Mouse (Mus musculus): ENCODE results near the gene Dnajc7.
"Not testable (repeated sequence)": the region's sequence is repeated elsewhere in the genome, so short reads cannot be mapped to it uniquely, and the experiment has no call there.

The Dnajc7 gene

DNA sequence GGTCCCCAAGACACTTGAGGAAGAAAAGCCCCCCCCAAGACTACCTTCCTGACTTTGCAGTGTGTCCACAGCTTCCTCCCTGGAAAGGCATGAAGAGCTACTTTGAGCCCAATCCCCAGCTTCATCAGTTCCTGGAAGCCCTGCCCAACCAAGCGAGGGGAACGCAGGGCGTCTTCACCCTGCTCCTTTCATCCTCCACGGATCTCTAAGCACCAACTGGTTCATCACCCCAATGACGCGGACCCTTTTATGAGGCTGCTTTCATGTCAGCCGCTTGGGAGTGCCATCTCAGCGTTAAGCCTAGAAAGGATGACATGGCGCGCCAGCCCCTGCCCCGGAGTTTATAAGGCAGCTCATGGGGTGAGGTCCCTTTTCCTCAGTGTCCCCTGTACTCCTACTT, at the start of gene Dnajc7:
Dnajc7 (minus strand) TSS at position 187 of the 400 bp plus-strand sequence.
- no peak for DNase-seq

DNA sequence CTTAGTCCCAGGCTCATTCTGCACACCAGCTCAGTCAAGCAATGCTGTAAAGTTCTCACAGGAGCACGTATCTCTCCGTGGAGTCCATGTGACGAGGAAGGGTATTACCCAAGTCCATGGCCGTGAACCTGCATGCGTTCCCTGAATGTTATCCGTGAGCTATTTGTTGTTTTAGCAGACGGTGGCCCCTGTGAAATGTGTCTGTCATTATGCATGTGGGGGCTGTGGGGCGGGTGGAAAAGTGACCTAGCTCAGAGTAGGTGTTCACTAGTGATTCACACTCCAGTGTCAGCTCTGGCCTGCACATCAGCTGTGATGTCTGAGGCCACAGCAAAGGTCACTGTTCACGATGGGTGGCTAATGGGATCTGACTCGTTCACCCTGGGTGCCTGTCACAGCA, 39.8 kb upstream of the Dnajc7 start:
- DNase-seq: no peak

DNA sequence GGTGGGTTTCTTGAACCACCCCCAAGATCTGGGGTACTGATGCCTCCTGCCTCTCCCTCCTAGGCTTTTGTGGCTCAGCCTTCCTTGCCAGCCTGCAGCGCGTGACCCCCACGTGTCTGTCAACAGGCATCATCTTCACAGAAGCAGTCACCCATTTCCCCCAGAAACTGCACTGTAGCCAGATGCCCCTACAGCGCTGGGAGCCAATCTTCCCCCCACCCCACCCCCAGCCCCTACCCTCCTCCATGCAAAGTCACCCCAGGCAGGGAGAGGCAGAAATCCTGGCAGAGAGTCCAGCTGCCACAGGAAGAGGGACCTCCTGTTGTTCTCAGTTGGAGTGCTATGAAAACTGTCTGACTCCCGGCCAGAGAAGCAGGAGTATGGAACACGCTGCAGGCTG, 36.5 kb upstream of the Dnajc7 start:
- no peak for DNase-seq

DNA sequence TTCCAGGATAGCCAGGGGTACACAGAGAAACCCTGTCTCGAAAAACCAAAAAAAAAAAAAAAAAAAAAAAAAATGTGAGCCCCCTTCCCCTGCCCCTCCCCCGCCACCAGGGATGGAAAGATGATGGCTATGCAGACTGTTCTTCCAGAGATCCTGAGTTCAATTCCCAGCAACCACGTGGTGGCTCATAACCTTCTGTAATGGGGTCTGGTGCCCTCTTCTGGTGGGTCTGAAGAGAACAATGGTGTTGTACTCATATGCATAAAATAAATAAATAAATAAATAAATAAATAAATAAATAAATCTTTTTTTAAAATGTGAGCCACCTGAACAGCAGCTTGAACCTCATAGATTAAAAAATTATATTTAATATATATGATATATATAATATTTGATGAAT, 35.6 kb upstream of the Dnajc7 start:
- DNase-seq: not testable (repeated sequence)

DNA sequence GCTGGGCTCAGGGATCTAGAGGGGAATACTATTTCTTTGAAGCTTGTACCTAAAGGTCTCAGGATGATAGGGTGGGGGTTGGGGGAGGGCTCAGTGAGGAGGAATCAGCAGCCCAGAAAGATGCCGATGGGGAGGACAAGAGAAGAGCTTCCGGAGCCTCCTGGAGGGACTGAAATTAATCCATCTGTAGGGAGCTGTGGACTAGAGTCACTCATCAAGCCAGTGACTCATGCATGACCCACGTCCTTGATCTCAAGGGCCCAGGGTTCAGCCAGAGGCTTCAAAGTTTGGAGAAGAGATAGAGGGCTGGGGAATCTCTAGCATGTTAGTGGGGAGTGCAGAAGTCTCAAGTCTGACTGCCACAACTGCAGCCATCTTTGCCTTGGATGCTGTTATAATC, 31.8 kb upstream of the Dnajc7 start:
- no peak for DNase-seq

DNA sequence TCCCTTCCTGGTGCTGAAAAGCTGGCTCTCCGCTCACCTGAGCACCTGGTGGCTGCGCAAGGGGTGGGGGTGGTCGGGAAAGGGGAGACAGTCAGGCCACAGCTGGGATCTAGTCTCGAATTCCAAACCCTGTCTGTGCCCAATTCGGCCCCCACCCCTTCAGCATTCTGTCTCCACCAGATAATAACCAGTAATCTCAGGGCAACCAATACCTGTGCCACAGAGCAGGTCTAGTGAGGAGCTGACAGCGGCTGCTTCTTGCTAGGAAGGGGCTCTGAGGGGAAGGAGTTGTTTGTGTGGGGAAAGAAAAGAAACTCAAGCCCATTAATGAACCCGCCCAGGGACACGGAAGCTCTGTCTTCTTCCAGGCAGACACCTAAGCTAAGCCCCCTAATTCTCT, 31.2 kb upstream of the Dnajc7 start:
- no peak for DNase-seq

DNA sequence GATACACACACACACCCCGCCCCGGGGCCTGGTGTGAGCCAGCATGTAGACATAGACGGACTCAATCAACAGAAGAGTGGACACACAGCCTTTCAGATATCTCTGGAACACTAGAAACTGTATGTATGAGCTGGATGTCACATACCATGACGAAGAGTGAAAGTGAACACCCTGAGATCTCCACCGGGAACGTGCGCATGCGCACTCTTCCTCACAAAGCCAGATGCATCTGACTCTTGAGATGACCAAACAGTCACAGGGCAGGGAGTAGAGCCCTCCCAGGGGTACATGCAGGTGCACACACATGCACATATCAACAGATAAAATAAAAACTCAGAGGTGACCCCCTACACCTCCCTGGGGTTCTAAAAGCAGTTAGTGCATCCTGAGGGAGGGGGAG, 28.4 kb upstream of the Dnajc7 start:
- DNase-seq: no peak

DNA sequence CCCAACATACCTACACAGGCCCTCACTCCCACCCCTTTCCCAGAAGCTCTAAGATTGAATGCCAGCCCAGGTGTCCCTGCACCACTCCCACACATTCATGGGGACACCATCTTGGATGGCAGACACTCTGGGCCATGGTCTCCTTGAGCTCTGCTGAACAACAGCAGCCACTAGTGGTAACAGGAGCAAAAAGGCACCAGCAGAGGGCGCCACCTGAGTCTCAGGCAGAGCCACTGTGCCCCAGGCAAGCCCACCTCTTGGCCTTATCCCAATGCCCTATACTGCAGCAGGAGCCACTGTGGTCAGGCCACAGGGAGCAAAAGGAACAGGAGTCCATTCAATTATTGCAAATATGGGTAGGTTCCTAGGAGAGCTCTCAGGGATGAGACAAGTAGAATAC, 26.3 kb upstream of the Dnajc7 start:
- peak; percentile 66 for DNase-seq

DNA sequence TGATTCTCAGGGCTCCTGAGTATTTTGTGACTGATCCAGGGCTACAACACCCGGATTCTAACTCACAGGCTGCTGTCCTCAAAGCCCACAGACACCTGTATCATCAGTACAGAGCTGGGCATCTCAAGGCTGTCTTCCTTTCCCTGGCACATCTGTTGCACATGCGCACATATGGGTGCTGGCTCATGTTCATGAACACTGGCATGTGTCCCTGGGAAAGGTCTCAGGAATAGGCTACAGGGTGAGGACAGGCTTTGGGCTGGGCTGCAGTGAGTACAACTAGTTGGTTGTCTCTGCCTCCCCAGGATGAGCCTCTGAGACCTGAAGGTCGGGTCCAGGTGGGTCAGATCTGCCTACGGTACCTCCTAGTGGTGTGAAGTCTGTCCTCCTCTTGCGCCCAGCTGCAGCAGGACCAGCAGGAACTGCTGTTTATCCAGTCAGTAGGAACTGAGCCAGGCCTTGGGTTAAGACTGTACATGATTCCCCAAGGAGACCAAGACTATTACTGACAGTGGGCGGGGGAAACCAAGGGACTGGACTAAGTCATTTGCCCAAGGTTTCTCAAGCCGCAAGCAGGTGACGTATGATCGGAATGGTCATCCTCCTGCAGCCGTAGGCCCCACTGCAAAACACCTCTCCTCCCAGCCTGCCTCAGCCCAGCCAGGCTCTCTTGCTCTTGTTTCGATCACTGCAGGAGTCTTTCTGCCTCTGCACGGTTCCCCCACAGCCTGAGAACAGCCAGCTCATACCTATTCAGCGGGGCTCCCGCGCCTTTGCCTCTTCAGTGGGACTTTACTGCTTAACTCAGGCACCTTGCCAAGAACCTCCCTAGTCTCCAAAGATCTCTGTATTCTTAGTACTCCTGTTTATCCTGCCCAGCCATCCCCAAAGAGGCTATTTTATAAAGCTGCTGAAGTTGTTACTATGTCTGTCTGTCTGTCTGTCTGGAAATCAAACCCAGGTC, 23.9 kb upstream of the Dnajc7 start:
- DNase-seq: no peak

DNA sequence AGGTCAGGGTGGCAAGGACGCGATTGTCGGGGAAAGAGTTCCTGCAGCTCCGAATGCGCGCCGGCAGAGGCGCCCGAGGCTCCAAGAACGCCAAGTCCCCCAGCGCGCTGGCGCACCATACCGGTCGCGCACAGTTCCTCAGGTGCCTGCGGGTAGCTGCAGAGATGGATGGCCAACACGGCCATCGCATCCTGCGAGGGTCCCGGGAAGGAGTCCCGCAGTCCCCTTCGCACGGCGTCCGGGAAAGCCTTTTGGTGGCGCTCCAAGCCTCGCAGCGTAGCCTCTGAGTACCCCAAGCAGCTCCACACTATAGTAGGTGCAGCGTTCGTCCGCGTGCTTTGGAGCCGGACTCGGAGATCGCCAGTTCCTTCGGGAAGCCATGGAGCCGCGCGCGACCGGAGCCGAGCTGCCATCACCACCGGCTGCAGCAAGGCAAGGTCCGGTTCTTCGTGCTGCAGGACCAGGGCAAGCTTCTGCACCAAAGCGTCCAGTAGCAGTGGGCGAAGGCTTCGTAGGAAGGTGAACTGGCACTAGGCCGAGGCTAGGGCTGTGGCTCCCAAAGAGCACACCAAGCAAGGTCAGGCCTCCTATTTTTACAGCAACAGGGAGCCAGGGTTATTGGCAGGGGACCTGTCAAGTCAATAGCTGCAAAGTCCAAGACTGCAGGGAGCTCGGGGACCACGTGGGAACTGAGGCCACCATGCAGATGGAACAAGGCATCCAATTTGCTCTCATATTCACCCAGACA, 20.4 kb upstream of the Dnajc7 start:
- no peak for DNase-seq

DNA sequence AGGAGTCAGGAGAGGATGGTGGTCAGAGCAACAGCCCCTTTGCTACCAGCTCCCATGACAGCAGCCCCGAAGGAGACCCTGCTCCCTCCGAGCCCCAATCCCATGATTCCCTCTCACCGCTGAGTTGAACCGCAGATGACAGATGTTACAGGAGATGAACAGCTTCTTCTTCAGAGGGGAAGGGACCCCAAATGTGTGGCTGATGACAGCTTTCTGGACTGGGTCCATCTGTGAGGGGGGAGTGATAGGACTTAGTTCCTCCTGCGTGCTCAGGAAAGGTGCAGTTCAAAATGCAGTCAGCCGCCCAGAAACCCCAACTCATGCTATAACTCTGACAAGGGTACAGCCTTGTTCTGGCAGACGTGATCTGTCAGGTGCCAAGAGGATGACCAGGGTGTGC, 14.6 kb upstream of the Dnajc7 start:
- no peak for DNase-seq

DNA sequence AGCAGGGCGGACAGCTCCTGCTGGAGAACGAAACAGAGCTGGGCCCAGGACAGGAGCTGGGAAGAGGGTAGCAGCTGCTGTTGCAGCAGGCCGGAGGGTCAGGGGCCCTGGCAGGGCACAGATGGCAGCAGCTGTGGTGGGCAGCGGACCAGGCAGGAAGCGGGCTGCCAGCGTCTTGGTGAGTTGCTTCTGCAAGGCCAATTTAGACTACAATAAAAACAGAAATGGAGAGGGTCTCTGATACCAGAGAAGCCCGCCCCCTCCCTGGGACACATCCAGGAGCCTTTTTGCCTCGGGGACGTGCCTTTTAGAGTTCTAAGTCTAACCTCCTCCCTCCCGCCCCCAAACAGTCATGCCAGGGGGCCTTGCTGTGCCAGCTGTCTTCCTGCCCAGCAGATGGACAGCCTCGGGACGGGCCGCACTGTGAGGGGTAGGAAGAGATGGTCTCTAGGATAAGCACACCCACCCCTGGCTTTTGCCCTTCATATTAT, 8.9 kb upstream of the Dnajc7 start:
- no peak for DNase-seq

DNA sequence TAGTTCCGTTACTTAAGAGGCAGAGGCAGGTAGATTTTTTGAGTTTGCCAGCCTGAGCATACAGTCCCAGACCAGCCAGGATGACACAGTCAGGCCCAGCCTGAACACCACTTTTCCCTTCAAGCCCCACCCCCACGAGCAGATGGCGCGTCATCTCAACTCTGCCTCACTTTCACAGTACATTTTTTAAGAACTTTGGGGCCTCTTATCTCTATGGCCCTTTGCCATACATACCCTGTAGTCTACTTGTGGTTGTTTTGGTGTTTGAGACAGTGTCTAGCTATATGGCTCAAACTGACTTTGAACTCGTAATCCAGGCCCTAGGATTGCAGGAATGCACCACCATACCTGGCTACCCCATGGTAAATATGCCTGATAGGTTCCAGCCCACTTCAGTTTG, 8.1 kb upstream of the Dnajc7 start:
- peak; percentile 36 for DNase-seq

DNA sequence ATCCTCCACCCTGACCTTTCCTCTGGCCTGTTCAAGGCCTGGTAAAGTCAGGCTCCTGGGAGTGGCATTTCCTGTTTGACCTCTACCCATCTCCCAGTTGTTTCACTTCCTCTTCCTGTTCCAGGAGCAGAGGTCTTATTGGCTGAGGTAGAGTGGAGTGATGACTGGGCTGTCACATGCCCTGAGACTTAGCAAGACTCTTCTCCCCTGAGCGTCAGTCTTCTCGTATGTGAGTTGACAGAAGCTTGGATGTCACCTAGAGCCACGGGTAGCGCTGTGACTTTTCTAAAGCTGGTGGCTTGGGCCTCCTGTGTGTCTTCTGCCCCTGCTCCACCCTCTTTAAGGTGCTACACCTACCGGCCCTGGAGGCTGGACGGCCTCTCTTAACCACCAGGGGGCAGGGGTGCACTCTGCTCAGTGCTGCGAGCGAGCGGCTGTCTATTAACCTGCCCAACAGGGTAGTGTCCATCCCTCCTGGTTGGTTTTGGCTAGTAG, 6.8 kb upstream of the Dnajc7 start:
- DNase-seq: peak; percentile 86

DNA sequence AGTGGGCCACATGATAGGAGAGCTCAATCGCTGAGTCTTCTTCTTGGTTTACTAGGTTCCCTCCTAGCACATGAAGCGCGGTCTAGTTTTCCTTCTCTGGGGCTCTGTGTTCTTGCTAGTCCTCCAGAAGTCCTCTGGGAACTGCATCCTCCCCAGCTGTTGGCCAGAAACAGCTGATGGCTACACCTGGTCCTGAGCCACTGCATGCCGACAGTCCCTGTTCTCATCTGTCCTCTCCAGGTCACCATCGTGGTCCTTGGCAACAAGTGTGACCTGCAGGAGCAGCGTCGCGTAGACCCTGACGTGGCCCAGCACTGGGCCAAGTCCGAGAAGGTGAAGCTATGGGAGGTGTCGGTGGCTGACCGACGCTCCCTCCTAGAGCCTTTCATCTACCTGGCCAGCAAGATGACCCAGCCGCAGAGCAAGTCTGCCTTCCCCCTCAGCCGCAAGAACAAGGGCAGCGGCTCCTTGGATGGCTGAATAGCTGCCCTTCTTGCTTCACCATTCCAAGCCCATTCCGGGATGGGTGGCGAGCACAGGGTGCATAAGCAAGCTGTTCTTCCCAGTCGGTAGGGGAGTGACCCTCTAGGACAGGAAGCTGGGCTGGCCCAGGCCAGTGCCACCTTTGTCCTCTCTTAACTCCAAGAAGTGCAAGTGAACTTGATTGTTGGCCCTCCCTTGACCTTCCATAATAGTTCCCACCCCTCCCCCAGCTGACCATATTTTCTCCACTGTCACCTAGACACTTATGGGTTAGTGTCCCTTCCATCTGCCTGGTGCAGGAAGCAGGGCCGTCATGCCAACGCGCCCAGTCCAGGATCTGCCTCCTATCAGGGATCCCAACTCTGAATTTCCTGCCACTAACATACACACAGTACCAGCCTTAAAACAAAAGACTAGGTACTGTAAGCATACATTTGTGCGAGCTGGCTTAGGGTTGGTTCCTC, 6.1 kb upstream of the Dnajc7 start:
- DNase-seq: peak; percentile 25

DNA sequence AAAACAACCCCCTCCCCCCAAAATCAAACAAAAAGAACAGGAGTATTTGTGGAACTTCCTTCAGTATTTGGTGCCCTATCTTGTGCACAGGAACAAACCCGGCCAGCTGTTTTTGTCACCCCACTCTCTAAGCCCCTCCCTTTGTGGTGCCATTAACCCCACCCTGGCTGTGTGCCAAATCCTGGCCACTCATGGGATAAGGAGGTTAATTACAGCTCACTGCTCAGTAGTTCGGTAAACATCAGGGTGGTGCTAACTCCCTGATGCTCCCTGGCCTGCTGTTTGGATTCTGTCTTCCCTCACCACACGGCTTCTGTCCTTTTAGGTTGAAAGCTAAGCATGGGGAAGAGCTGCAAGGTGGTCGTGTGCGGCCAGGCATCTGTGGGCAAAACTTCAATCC, 3.9 kb upstream of the Dnajc7 start:
- peak; percentile 74 for DNase-seq

DNA sequence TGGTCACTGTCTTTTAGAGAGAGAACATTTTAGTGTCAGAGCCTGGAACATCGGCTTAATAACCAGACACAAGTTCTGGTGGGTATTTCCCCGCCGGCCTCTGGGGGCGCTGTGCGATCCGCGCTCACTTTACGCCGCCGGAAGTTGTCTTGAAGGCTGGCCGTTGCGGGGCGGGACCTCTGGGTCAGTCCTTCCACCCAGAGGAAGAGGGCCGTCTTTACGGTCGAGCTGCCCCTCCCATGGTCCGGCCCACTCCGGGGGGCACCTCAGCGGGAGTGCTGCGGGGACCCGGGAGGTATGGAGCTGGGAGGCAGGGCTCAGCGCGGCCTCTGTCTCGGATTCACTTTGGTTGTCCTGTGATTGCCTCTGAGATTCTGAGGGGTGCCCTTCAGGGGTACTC, 2.7 kb upstream of the Dnajc7 start:
- peak; percentile 97 for DNase-seq

DNA sequence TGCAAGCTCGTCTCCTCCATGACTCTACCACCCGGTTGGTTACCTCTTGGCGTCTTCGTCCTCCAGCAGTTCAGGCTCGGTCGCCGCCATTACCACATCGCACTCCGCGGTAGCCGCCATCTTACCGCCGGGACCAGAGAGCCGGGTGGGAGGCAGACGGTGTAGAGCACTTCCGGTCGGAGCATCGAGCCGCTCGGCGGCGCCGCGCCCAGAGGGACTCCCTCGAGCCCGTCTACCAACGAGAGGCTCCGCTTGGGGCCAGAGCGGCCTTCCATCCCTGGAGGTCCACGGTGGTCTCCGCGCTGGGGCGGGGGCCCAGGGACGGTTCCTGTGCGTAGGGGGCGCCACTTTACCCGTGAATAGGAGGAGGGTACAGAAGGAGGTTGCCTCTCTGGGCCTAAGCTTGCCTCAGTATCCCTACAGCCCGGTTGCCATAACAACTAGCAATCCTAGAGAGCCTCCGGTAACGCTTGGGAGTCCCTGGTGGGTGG, 438 bp downstream of the Dnajc7 start:
- peak; percentile 95 for DNase-seq

DNA sequence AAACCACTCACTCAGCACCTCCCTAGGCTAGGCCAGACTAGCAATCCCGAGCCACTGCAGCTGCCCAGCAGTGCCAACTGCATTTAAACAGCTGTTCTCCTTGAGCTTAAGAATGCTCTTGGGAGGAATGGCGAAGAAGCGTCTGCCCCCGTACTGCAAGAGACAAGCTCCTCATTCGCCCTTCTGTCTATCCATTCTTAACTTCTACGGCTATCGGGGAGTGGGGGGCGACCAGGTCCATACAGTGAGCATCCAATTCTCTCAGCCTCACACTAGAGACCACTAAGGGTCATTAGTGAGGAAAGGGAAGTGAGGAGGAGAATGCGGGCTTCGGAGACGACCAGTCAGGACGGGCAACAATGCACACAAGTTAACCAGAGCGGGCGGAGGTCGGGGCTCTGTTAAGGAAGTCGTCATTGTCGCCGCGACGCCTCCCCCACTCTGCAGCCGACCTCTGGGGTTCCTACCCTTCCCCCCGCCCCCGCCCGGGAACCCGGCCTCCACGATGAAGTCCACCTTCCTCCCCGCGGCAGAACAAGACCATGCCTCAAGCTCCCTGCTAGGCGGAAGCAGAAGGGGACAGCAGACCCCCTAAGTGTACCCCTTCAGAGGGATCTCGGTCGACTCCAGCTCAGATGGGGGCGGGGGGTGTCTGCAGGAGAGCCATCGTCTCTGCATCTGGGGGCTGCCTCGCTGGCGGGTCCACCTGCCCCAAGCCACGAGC, 1.0 kb downstream of the Dnajc7 start, which contains the start of gene Nkiras2:
Nkiras2 (plus strand) TSS at position 484 of the 724 bp plus-strand sequence.
- peak; percentile 80 for DNase-seq

DNA sequence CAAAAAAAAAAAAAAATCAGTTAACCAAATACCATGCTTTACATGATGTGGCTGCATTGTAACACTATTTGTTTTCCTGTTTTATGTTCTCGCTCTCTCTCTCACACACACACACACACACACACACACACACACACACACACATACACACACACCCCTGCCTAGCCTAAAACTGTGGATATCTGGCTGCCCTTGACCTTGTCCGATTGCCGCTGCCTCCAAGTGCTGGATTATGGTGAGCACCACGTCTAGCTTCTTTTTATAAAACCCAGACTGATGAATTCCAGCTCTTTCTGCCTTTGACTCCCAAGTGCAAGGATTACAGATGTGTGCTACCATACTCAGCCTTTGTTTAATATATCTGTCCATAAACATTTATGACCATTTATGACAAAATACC, 2.5 kb downstream of the Dnajc7 start:
- no peak for DNase-seq

DNA sequence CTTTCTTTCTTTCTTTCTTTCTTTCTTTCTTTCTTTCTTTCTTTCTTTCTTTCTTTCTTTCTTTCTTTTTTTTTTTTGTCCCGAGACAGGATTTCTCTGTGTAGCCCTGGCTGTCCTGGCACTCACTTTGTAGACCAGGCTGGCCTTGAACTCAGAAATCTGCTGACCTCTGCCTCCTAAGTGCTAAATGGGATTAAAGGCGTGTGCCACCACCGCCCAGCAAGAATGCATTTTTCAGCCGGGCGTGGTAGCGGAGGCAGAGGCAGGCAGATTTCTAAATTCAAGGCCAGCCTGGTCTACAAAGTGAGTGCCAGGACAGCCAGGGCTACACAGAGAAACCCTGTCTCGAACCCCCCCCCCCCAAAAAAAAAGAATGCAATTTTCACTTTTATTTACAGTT, 3.1 kb downstream of the Dnajc7 start:
- DNase-seq: not testable (repeated sequence)

DNA sequence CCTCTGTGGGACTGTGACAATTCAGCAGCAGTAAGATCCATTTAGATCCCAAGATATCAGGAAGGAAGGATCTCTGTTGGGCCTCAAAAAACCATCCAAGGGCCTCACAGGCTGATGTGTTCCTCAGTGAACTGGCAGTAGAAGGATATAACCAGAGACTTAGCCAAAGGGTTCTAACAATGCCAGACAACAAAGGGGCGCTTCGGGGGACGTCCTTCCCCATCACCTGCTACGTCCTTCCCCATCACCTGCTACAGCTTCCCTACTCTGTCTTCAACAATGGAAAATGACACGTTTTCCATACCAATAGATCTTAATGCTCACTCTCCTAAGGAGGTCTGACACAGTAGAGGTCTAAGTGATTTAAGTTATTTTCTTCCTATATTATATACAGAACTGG, 3.6 kb downstream of the Dnajc7 start:
- DNase-seq: no peak

All from lung, postnatal 36 days (tissue).